Mouse (Mus musculus) hematopoietic stem cell, adult 5-6 weeks (primary cell): ENCODE results near the gene Krtap29-1. TPM values are rescaled to one million over a fixed set of nuclear protein-coding genes. Genes with fewer than 3 reads are reported as not detected.

Source experiments
- ATAC-seq, 2 experiments: fragments of 125-278 bp in 1 of 2; replicated peaks in 1 of 2; 2 replicates each; pipeline ENCODE4 v1.8.0; 2016 to 2017; ENCODE audit warnings: inconsistent platforms in 2 of 2, mild to moderate bottlenecking in 2 of 2, moderate number of reproducible peaks in 2 of 2, low read depth in 1 of 2, moderate TSS enrichment in 1 of 2; ENCODE audit not compliant: low FRiP score in 2 of 2, poor library complexity in 2 of 2, severe bottlenecking in 2 of 2, insufficient read depth in 1 of 2, low TSS enrichment in 1 of 2
- total RNA-seq: library from RNA; stranded (forward); fragments of 172-1452, 232-1000 nt; gene quantifications from 2 replicates; pipeline ENCODE4 v1.2.3, GENCODE M21; 2017

Gene Krtap29-1
- total RNA-seq = not detected in 2 replicates

DNA sequence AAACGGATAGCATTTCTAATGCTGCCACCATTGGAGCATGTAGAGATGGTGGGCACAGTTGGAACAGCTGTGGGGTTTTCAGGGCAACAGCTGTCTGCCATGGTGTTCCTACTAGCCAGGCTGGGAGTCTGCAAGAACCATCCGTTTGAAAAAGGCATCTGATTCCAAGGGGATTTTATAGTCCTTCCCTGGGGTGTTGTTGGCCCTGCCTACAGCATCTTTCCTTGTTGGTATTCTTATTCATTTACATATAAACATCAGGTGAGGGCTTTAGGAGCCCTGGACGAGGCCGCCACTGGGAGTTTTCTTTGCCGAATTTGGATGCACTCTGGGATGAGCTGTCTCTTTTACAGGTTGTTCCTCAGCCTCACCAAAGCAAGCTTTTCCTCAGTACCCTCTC is at the start of gene Krtap29-1:
Krtap29-1 (minus strand) TSS at position 101 of the 400 bp plus-strand sequence.
- ATAC-seq = no peak

GRCm38 (mm10) chr11:100021438-100021837 is 42.6 kb upstream of the Krtap29-1 start:
- no peak for ATAC-seq

DNA sequence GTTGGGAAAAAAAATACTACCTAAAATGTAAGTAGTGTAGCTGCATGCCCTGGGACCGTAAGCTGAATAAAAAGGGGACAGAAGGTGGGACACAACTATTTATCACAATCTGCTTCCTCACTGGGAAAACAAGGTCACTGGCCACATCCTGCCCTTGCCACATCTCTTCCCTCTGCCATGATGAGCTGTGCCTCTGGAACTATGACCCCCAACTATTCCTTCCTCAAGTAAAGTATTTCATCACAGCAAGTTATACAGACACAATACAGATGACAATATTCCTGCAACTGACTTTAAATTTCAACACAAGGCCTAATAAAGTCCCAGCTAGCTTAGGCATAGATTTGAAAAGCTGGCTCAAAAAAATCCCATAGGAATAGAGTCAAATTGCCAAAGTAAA is 40.6 kb upstream of the Krtap29-1 start:
- ATAC-seq = no peak

GRCm38 (mm10) chr11:100016112-100016511 is 37.3 kb upstream of the Krtap29-1 start, which contains the start of gene Krt33a:
Krt33a (minus strand) TSS chr11:100016212.
- ATAC-seq = no peak

GRCm38 (mm10) chr11:100013691-100014171 is 34.9 kb upstream of the Krtap29-1 start:
- no peak for ATAC-seq

- no peak for ATAC-seq
These were observed 31.8 kb upstream of the Krtap29-1 start for GRCm38 (mm10) chr11:100010682-100011081.

- ATAC-seq = no peak
These were observed 29.5 kb upstream of the Krtap29-1 start for GRCm38 (mm10) chr11:100008336-100008735.

DNA sequence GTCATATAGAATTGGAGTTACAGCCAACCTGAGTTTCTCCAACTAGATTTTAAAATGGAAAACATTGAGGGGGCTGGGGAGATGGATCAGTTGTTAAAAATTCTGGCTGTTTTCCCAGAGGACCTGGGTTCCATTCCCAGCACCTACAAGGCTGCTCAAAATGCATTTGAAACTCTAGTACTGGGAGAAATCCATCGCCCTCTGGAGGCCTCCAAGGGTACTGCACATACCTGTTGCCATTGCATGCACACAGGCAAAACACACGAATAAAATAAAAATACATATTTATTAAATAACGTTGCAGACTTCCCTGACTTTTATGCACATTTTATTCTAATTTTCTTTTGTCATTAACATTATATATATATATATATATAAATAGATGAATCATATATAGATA is 27.8 kb upstream of the Krtap29-1 start:
- no peak for ATAC-seq

DNA sequence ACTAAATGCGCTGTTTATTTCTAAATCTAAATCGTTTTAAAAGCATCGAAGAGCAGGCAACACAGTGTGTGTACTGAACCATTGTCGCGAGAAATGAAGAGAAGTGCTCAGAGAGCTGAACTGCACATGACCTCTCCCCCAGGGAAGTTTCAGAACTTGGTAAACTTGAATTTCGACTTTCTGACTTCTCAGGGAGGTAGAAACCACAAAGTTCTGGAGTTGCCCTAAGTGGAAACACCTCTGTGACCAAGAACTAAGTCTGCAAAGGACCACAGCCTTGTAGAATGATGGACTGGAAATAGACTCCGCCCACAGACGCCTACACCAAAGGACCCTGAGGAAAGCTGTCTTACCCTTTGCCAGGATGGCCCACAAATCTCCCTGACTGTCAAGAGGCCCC is 27.1 kb upstream of the Krtap29-1 start:
- ATAC-seq = no peak

GRCm38 (mm10) chr11:100004846-100005245 is 26.0 kb upstream of the Krtap29-1 start:
- peak in 1 of 2 experiments; percentile 56; a peak in 2 of 4 replicates for ATAC-seq

- ATAC-seq = no peak
These were observed 20.2 kb upstream of the Krtap29-1 start for GRCm38 (mm10) chr11:99999091-99999490.

DNA sequence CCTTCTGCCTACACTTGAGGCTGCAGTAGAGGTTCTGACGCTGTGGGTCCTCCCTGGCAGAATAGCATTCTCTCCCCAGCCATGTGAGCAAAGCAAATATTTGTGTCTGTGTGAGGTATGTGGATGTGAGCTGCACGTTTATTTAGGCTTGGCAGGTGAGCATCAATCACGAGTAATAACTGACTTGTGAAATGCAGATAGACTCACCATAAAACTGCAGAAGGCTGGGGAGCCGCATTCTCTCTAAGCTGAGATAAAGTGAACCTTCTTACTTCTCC is 15.5 kb upstream of the Krtap29-1 start:
- no peak for ATAC-seq

DNA sequence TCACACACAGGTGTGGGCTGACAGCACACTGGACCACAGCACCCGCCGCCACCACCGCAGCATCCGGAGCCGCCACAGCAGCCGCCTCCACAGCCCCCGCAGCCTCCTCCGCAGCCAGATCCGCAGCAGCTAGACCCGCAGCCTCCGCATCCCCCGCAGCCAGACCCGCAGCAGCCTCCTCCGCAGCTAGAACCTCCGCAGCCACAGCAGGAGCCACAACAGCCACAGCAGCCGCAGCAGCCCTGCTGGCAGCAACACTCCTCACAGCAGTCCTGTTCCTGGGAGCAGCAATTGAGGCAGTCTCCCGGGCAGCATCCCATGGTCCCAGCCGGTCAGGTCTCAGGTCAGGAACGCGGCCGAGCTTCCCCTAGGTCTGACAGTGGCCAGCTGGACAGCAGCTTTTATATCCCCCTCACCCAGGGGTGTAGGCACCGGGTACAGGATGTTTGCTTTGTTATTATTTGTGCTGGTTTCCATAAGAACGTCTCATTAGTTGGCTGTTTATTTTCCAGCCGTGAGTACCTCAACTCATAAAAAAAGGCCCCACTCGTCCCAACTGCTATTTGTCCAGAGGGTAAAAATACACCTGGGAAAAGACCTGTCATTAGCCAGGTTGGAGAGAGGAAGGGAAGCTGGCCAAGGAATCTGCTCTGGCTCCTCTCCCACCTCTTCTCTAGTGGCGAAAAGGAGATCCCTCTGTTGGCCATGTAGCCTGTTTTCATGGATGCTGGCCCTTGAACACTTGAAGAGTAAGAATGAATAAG is 14.9 kb upstream of the Krtap29-1 start, which contains the start of gene Krtap17-1:
Krtap17-1 (minus strand) TSS at position 375 of the 764 bp plus-strand sequence.
- ATAC-seq = no peak

GRCm38 (mm10) chr11:99990571-99990970 is 11.7 kb upstream of the Krtap29-1 start:
- ATAC-seq = no peak

- no peak for ATAC-seq
These were observed 11.1 kb upstream of the Krtap29-1 start for GRCm38 (mm10) chr11:99989881-99990405.

- no peak for ATAC-seq
These were observed 9.7 kb upstream of the Krtap29-1 start for GRCm38 (mm10) chr11:99988530-99988929.

DNA sequence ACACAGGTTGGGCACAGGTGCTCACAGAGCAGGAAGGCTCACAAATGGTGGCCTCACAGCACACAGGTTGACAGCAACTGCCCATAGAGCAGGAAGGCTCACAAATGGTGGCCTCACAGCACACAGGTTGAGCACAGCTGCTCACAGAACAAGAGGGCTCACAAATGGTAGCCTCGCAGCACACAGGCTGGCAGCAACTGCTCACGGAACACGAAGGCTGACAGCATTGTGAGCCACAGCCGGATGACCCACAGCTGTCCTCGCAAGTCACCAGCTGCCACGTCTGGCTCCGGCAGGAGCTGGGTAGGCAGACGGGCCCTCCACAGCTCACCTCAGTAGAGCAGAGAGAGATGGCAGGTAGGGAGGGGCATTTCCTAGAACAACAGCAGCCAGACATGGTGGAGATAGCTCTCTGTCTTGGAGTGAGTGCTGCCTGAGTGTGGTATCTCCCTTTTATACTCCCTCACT is 7.4 kb upstream of the Krtap29-1 start, which contains the start of gene Krtap16-1:
Krtap16-1 (minus strand) TSS at position 418 of the 468 bp plus-strand sequence.
- no peak for ATAC-seq

DNA sequence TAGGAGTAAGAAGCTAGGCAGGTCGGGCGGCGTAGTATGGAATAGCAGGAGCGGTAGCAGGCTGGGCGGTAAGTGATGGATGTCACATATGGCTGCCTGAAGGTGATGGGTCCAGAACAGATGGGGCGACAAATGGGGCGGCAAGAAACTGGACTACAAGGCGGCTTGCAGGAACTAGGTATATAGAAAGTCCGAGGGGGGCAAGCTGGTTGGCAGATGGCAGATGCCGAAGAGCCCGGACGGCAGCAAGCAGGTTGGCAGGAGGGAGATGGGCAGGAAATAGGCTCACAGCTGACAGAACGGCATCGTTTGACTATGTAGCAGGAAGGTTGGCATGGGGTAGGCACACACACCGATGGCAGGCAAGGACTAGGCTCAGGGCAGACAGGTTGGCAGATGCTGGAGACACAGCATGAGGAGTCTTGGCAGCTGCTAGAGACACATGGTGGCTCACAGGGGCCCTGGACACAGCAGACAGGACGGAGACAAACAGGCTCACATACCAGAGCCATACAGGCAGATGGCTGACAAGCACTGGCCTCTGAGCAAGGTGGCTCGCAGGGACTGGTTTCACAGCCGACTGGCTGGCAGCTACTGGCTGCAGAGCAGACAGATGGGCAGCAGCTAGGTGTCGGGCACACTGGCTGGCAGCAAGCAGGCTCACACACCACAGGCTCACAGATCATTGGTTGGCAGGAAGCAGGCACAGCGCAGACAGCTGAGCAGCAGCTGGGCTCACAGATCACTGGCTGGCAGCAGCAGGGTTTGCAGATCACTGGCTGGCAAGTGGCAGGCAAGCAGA is 6.6 kb upstream of the Krtap29-1 start:
- ATAC-seq = no peak
